Mouse (Mus musculus) E14TG2a.4 (cell line): ENCODE measurements around the gene Ccdc110.

ENCODE experiments used
- CTCF ChIP-seq: conservative IDR thresholded peaks from 2 replicates; pipeline ENCODE4 v1.5.1; 2014; ENCODE audit warnings: low read length
- NANOG ChIP-seq: IDR thresholded peaks from 2 replicates; pipeline ENCODE4 v1.6.1; 2014; ENCODE audit warnings: borderline replicate concordance, low read length, mixed read lengths
- POU5F1 ChIP-seq: IDR thresholded peaks from 2 replicates; pipeline ENCODE4 v1.6.1; 2014; ENCODE audit warnings: low read length, borderline replicate concordance

- TF ChIP-seq CTCF (no peak), NANOG (no peak), POU5F1 (no peak)
Observed at GRCm38 (mm10) chr8:45918891-45919290, 15.5 kb upstream of the Ccdc110 start.
